Comparison of ENCODE assay signal across 22 mouse cellular contexts in genomic region chr16:36627740-36628139, GRCm38 (mm10). TPM values are rescaled to one million over a fixed set of nuclear protein-coding genes. Genes with fewer than 3 reads are reported as not detected.
"Had no signal": no experiment of that assay in that cellular context is flagged by ENCODE, and none has a peak within 500 bp of the region (broad histone marks: within the 10 kb centered on the region; RNA-seq: fewer than 3 reads in every experiment).

No protein-coding gene starts in this region.

- H3K9ac ChIP-seq: liver, postnatal 0 days; lung, embryonic 15.5 days; midbrain, embryonic 12.5 days; neural tube, embryonic 13.5 days; neural tube, embryonic 15.5 days; stomach, embryonic 15.5 days had no signal

- H3K27me3 ChIP-seq: lung, embryonic 15.5 days; midbrain, embryonic 12.5 days; neural tube, embryonic 13.5 days; neural tube, embryonic 15.5 days; stomach, embryonic 15.5 days had no signal

- H3K4me2 ChIP-seq: lung, embryonic 15.5 days; midbrain, embryonic 12.5 days; neural tube, embryonic 13.5 days; neural tube, embryonic 15.5 days; stomach, embryonic 15.5 days had no signal

- H3K27ac ChIP-seq: lung, embryonic 15.5 days; midbrain, embryonic 10.5 days; midbrain, embryonic 12.5 days; neural tube, embryonic 13.5 days; neural tube, embryonic 15.5 days; stomach, embryonic 15.5 days; stomach, postnatal 0 days had no signal

- DNase-seq: liver, postnatal 0 days; lung, adult 2 months; lung, postnatal 14 days; lung, postnatal 36 days; midbrain, embryonic 14.5 days; retina, postnatal 1 day; right cerebral cortex, adult 18-20 months; right cerebral cortex, postnatal 25 days; thymus, adult 2 months; thymus, postnatal 25 days; thymus, postnatal 4 days had no signal

- H3K4me3 ChIP-seq: lung, embryonic 15.5 days; midbrain, embryonic 10.5 days; midbrain, embryonic 12.5 days; myocyte; neural tube, embryonic 13.5 days; neural tube, embryonic 15.5 days; stomach, embryonic 15.5 days had no signal

- ATAC-seq: liver, postnatal 0 days; lung, postnatal 0 days; midbrain, embryonic 16.5 days had no signal

- H3K9me3 ChIP-seq: lung, embryonic 15.5 days; midbrain, embryonic 10.5 days; midbrain, embryonic 12.5 days; neural tube, embryonic 13.5 days; neural tube, embryonic 15.5 days; stomach, embryonic 15.5 days had no signal

- H3K4me1 ChIP-seq: lung, embryonic 15.5 days; midbrain, embryonic 10.5 days; midbrain, embryonic 12.5 days; neural tube, embryonic 13.5 days; neural tube, embryonic 15.5 days; stomach, embryonic 15.5 days had no signal

- H3K36me3 ChIP-seq: lung, embryonic 15.5 days; midbrain, embryonic 10.5 days; midbrain, embryonic 12.5 days; neural tube, embryonic 13.5 days; neural tube, embryonic 15.5 days; stomach, embryonic 15.5 days had no signal

RNA-seq across cellular contexts. Expression of gene Cd86, which starts 38.1 kb away (rescaled TPM):
- total RNA-seq: megakaryocyte-erythroid progenitor cell, adult 5-6 weeks had no signal
- polyA plus RNA-seq: myocyte had no signal
